Mouse (Mus musculus) activated CD4-positive, CD25-positive, alpha-beta regulatory T cell, adult 4 months (primary cell): ENCODE measurements around the gene Zhx3. TPM values are rescaled to one million over a fixed set of nuclear protein-coding genes. Genes with fewer than 3 reads are reported as not detected.

Experiments used
- ATAC-seq: one replicate; pipeline ENCODE4 v1.8.0; 2017
- polyA plus RNA-seq, 2 experiments: library from polyadenylated mRNA; unstranded; fragments of 100-300 nt; shearing (Covaris generic); gene quantifications; one replicate each; pipeline ENCODE4 v1.2.1; 2017

Gene Zhx3
- polyA plus RNA-seq, 2 experiments from 2014 or later = 6.4 to 7.4 TPM

GRCm38 (mm10) chr2:160881462-160882101 lies 8.8 kb upstream of the Zhx3 start:
- ATAC-seq = no peak

DNA sequence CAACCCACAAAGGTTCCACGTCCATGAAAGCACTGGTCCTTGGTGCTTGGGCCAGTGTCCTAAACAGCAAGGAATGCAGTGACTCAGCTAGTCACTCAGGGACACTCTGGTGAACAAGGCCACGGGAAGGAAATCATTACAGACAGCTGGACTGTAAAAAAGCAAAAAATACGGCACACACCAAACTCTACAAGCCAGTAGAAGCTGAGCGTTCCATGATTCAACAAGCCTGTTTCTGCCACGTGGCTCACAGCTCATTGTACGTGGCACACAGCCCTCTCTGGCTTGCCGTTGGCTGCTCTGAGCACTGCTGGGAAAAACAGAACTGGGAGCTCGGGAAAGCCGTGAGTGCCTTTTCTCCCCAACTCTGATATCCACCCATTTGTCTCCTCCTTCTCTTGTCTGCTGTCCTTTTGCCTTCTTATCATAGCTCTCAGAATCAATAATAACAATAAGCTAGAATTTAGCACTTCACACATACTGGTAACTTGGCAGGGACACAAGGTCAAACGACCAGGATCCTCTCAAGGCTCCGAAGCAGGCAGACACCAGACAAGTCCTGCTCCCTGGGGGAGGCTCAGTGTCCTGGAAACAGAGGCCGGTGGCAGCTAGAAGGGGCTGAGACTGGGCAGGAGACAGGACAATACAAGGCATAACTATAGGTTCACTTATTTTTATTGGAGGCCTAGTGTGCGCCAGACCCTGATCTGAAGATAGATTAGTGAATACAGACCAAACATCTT lies 7.8 kb upstream of the Zhx3 start, which contains the start of gene Lpin3:
TSS of gene Lpin3 (plus strand) at position 218 of the 743 bp plus-strand sequence.
- ATAC-seq = no peak

- ATAC-seq = no peak
These were observed 3.3 kb upstream of the Zhx3 start for GRCm38 (mm10) chr2:160876115-160876514.

GRCm38 (mm10) chr2:160874231-160874877 lies 1.6 kb upstream of the Zhx3 start:
- no peak for ATAC-seq

DNA sequence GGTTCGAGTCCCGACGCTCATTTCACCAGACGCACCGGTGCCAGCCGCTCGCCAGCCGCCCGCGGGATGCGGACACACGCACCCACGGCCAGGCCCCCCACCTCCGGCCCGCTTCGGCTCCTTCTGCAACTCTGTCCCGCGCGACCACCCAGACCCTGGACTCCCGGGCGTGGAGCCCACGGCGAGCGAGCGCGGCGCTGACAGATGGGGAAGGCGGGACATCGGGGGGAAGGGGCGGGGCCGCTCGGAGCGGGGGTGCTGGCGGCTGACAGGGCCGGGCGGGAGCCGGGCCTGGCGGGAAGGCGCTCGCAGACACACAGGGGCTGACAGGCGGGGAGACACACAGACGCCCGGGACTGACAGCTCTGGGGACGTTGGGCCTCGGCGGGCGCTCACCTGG lies 403 bp downstream of the Zhx3 start:
- peak; percentile 67 for ATAC-seq

GRCm38 (mm10) chr2:160871310-160871709 lies 1.5 kb downstream of the Zhx3 start:
- no peak for ATAC-seq

DNA sequence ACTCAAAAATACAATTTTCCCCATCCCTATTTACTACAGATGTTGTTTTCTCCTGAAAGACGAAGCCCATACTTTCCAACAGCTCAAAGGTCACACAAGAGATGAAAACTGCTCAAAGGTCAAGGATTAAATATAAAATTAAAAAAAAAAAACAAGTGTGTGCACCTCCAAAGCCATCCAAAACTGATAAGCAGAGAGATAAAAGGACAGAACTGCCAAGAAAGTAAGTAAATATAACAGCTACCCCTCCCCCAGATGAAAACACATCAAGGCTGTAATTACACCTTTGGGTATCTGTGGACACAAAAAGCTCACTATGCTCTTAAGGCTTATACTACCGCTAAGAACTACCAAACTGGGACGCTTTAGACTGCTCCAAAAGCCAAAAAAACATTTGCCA lies 3.4 kb downstream of the Zhx3 start:
- no peak for ATAC-seq

DNA sequence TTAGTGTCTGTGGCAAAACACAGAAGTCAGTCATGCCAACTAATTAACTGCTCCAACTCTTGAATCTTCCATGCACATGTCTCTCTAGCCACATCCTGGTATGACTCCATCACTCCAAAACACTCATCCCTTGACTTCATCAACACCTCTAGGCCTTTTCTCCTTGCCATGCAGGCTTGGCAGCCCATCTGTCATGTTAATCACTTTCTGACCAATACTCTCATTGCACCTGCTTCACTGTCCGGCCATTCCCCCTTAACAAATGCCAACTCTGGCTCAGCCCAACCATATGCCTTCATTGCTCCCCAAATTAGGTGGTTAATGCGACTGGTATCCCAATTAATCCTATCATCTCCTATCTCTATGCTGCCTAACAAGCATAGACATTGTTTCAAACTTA lies 7.5 kb downstream of the Zhx3 start:
- no peak for ATAC-seq

DNA sequence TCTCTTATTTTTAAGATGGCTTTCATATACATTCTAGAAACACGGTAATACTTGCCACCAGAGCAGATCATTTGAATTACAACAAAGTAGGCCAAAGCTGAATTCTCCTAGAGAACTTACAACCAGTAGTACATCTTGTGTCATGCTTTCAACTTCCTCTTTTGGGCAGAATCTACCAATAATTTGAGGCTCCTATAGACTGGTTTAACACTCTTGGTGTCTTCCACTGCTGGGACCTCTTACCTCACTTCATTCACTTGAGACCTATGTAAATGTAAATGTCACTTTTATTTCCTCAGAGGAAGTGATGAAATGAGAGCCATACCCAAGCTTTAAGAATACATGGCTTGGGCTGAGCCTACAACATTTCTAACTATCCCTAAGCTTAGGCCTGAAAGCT lies 8.7 kb downstream of the Zhx3 start:
- no peak for ATAC-seq

- ATAC-seq = no peak
These were observed 12.4 kb downstream of the Zhx3 start for GRCm38 (mm10) chr2:160860363-160860762.

DNA sequence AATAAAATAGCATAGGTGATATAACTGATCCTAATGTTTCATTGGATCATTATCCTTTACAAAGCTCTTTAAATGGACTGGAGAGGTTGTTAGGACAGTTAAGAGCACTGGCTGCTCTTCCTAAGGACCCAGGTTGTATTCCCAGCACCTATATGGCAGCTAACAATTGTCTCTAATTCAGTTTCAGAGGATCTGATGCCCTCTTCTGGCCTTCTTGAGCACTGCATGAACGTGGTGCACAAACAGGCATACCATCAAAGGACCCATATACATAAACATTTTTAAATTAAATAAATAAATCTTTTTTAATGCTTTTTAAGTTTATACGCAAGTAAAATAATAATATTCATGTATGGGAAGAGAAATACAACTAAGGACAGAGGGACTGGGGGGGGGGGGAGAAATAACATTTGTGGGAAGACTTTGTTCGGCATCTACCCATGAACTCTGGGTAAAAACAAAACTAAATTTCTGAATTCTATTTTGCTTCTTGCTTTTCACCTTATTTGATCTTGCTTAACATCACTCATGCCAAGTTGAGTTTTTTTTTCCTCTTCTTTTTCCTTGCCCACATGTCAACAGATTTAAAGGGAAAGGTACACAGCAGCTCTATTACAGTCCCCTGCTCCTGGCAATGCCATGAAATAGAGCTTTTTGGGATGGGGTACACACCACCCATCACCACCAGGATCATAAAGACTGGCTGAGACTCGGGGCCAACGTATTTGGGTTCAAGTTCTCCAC lies 16.3 kb downstream of the Zhx3 start:
- ATAC-seq = no peak

DNA sequence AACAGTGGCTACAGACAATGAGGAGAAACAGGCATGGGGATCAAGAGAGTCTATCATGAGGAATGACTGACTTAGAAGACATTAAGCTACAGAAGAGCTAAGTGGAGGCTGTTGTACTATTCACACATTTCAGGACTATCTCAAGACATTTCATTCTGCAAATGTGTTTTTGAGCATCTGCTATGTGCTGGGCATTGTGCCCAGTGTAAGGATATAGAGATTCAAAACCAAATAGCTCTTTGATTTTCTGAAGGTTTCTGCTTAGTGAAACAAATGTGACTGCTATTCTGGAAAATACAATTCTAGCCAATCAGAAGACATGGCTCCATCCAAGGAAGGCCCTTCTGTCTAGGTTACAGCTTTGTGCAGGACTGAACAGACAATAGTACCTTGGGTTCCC lies 18.1 kb downstream of the Zhx3 start:
- no peak for ATAC-seq

DNA sequence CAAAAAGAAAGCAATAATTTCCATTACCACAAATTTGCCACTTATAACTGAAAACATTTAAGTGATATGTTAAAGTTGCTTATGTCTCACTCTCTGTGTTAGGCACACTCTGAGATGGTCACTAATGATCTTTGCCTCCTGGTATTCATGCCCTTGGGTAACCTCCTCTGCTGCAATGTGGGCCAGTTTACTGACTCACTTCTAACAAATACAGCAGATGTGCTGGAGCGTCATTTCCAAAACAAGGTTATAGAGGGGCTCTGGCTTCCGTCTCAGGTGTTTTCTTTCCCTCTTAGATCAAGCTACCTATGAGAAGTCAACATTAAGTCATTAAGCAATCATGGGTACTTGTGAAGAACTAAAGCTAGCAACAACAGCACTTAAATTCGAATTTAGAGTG lies 22.4 kb downstream of the Zhx3 start:
- ATAC-seq = no peak

DNA sequence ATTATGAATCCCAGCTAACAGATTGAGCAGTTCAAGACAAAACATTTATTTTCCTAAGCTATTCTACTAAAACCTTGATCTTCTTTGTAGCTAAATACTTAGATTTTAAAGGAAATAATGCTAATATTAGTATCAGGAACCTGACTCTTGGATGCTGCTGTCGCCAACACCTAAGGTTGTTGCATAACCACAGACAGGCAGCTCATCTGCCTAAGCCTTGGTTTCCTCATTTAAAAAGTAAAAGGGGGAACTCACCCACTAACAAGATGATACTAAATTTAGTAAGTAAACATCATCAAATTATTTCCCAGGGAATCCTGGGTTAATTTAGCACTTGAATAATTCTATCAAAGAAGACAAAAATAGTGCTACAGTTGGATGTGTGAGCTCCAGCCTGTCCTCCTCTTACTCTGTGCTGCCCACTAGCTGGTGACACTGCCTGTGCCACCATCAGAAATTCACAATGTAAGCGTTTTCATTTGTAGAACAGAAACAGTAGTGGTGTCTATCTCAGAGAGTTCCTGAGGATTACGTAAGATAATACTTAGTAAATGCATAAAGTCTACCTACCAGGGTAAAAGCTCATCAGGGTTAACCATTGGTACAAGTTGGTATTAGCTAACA lies 23.1 kb downstream of the Zhx3 start:
- ATAC-seq = no peak

GRCm38 (mm10) chr2:160848186-160848585 lies 24.6 kb downstream of the Zhx3 start:
- no peak for ATAC-seq

DNA sequence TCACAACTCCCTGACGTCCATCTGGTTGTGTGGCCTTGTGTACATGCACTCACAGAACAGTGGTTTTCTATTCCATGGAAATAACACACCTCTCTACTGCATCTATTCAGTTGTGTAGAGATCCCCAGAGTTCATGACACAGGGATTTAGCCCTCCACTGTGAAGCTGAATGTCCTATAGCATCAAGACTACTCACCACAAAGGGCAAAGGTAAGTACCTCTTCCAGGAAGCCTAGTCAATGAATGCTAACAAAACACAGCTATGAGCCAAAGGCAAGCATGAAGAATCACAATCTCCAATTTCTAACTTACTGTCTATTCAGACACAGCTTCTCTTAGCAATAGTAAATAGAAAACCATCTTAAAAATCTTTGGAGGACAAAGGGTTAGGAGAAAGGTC lies 25.1 kb downstream of the Zhx3 start:
- ATAC-seq = no peak

GRCm38 (mm10) chr2:160840838-160841237 lies 32.0 kb downstream of the Zhx3 start:
- no peak for ATAC-seq

DNA sequence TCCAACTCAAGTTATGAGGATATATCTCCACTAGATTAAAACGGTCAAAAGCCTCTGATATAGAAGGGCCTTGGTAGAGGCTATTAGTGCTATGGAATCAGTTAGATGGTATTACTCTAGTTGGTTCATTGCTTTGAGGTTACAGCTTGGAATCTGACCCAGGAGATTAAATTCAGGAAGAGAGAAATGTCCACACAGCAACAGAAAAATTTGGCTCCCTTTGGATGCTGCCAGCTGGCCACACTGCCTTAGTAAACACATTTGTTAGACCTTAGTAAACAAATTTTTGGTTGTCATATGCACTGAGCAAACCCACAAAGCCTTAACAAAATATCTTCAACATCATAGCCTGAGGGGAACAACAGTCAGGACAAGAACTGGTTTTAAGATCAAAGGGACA lies 62.0 kb downstream of the Zhx3 start:
- ATAC-seq = no peak

DNA sequence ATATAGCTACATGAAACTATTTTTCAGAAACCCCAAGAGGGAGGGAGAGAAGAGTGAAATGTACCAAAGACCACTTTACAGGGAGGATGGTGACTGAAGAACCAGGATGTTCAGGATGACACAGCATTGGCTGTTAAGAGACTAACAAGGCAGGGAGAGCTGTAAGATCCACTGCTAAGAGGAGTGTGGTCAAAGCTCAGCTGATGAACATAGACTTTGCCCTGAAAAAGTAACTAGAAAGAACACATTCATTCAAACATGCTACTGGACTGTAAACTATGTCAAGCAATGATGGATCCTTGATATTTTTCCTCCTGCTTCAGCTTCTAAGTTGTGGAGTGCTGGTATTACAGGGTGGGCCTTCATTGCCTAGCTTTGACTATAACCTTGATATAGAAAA lies 62.4 kb downstream of the Zhx3 start:
- ATAC-seq = no peak

DNA sequence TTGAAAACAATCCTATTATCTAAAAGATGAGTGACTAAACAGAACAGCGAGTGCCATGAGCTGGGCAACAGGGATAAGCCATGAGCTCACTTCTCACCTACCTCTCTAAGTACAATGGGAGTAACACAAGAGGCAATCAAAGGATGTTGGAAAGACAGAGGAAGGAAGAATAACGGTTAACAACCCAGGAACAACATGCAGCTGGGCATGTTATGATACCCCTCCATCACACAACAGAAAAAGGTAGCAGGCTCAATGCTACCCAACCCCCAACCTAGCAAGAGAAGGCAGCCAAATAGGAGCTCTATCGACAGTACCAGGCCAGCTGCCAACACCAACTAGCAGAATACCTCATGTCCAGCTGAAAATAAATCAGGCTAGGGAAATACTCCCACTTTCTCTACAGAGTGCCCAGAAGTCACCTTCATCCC lies 66.7 kb downstream of the Zhx3 start:
- no peak for ATAC-seq

GRCm38 (mm10) chr2:160804794-160805527 lies 67.8 kb downstream of the Zhx3 start:
- no peak for ATAC-seq

DNA sequence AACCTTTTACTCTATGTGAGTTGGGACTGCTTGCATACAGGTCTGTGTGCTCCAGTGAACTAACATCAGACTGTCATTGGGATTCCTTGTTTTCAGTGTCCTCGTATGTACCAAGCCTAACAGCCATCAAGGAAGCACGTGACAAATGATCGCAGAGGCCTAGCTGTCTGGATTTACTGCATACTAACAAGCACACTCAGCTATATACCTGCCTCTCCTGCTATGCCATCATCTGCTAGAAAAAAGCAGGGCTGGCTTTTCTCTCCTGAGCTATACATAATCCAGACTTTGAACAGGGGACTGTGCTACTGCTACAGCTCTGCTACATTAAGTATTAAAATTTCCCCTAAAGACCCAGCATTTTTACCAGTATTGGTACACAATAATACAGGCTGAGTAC lies 70.5 kb downstream of the Zhx3 start:
- no peak for ATAC-seq
